13 mouse cellular contexts compared by ENCODE assay signal in genomic region chr11:76272440-76272839, GRCm38 (mm10). TPM values are rescaled to one million over a fixed set of nuclear protein-coding genes. Genes with fewer than 3 reads are reported as not detected.
DNase-seq lines count a peak whose midpoint lies in the region; ATAC-seq and TF ChIP-seq lines count a peak whose summit lies in the region.
"Had no signal": no experiment of that assay in that cellular context is flagged by ENCODE, and none has a peak within 500 bp of the region (broad histone marks: within the 10 kb centered on the region; RNA-seq: fewer than 3 reads in every experiment).

No protein-coding gene starts in this region.

- H3K36me3 ChIP-seq in heart, postnatal 0 days (replicated peaks; ENCODE audit: control insufficient read depth, insufficient read depth, low read length), result peaks cover 3% of the 10 kb centered on the region; the same call in 1 of the 2 replicates
- H3K36me3 ChIP-seq in lung, postnatal 0 days (ENCODE audit: insufficient read depth, low read length), result no peaks in the 10 kb centered on the region

- no peak for DNase-seq in heart, postnatal 0 days (ENCODE audit: low spot score)
- DNase-seq in heart, postnatal 25 days (ENCODE audit: low spot score), result no peak
- peak; percentile 36 for DNase-seq in lung, postnatal 0 days (ENCODE audit: low spot score)
- DNase-seq in lung, postnatal 25 days (ENCODE audit: low spot score), result no peak
- no peak for DNase-seq in brain, embryonic 14.5 days (ENCODE audit: low read depth)
- peak; percentile 41 for DNase-seq in lung, postnatal 36 days
- no peak for DNase-seq in frontal cortex, postnatal 25 days (ENCODE audit: low spot score in 2 of 2)
- DNase-seq in Muller cell, postnatal 12 days (ENCODE audit: inconsistent ontology term), result no peak
- DNase-seq: heart, adult 11 months; right cerebral cortex, postnatal 14 days had no signal

- WGBS in heart, postnatal 0 days, result 69% methylated on average over 4 of the region's 4 CpGs
- 70% methylated on average over 4 of the region's 4 CpGs for WGBS in lung, postnatal 0 days

- TF ChIP-seq POLR2A in brain, embryonic 14.5 days (IDR thresholded peaks at IDR 0.05; ENCODE audit: borderline replicate concordance, extremely low read depth, insufficient read depth, insufficient read length, poor library complexity, severe bottlenecking), result no peak

- H3K27me3 ChIP-seq in heart, postnatal 0 days (ENCODE audit: control insufficient read depth, insufficient read depth, low read length), result no peaks in the 10 kb centered on the region
- no peaks in the 10 kb centered on the region for H3K27me3 ChIP-seq in lung, postnatal 0 days (replicated peaks; ENCODE audit: insufficient read depth, low read length)

- H3K4me2 ChIP-seq in heart, postnatal 0 days (ENCODE audit: low read depth, low read length), result no peak overlapping the region
- H3K4me2 ChIP-seq in lung, postnatal 0 days (replicated peaks; ENCODE audit: low read depth, low read length), result no peak overlapping the region

- ATAC-seq in heart, postnatal 0 days (ENCODE audit: insufficient read depth, low read depth), result no peak
- no peak for ATAC-seq in lung, postnatal 0 days

- no peak for TF ChIP-seq EP300 in heart, postnatal 0 days (IDR thresholded peaks at IDR 0.05; ENCODE audit: low read depth)
- no peak for TF ChIP-seq EP300 in lung, postnatal 0 days (IDR thresholded peaks at IDR 0.05)

- H3K27ac ChIP-seq in heart, postnatal 0 days (ENCODE audit: low read depth), result no peak overlapping the region
- no peak overlapping the region for H3K27ac ChIP-seq in lung, postnatal 0 days (ENCODE audit: low read length)
- H3K27ac ChIP-seq: limb, embryonic 10.5 days had no signal

- H3K9ac ChIP-seq in heart, postnatal 0 days (replicated peaks; ENCODE audit: low read depth, low read length), result no peak overlapping the region
- H3K9ac ChIP-seq in lung, postnatal 0 days (replicated peaks; ENCODE audit: low read depth), result no peak overlapping the region

- no peaks in the 10 kb centered on the region for H3K9me3 ChIP-seq in heart, postnatal 0 days (replicated peaks; ENCODE audit: control insufficient read depth, low read length)
- H3K9me3 ChIP-seq in lung, postnatal 0 days (ENCODE audit: low read length), result no peaks in the 10 kb centered on the region
- H3K9me3 ChIP-seq: limb, embryonic 10.5 days had no signal

- peak; percentile 54 for TF ChIP-seq CTCF in heart, postnatal 0 days (IDR thresholded peaks at IDR 0.05; ENCODE audit: low read depth)
- peak; percentile 61 for TF ChIP-seq CTCF in lung, postnatal 0 days (IDR thresholded peaks at IDR 0.05)
- peak; percentile 41; the same call in 1 of the 2 replicates for TF ChIP-seq CTCF in brain, embryonic 14.5 days (IDR thresholded peaks at IDR 0.05; ENCODE audit: borderline replicate concordance, extremely low read depth, insufficient read depth, insufficient read length)

- H3K4me3 ChIP-seq in heart, postnatal 0 days (ENCODE audit: low read depth, low read length), result no peak overlapping the region
- H3K4me3 ChIP-seq in lung, postnatal 0 days (ENCODE audit: low read depth, low read length), result no peak overlapping the region
- H3K4me3 ChIP-seq: limb, embryonic 10.5 days had no signal

- no peaks in the 10 kb centered on the region for H3K4me1 ChIP-seq in heart, postnatal 0 days (ENCODE audit: control insufficient read depth, insufficient read depth)
- no peaks in the 10 kb centered on the region for H3K4me1 ChIP-seq in lung, postnatal 0 days (ENCODE audit: insufficient read depth, low read depth, low read length)

- intact Hi-C loops in heart, postnatal 25 days (cut with DNase I), result no loop called here

RNA-seq across cellular contexts. Expression of gene Glod4, which starts 28.9 kb away (rescaled TPM):
- total RNA-seq in heart, postnatal 0 days (2014; rRNA removed; ENCODE audit: low replicate concordance), result 30.6 and 44.8 TPM in 2 replicates
- 102 and 104 TPM in 2 replicates for polyA plus RNA-seq in heart, postnatal 0 days (2015; fragmentation: Nextera tagmentation; extraction: Ambion mirVana)
- total RNA-seq in heart, postnatal 25 days (2021), result 10 to 100 TPM; 34.8 to 41.1 TPM
- polyA plus RNA-seq in lung, postnatal 0 days (2015; fragmentation: Nextera tagmentation; extraction: Ambion mirVana), result 85.9 and 99.6 TPM in 2 replicates
- polyA plus RNA-seq in brain, embryonic 14.5 days (2012; rRNA removed), result 31.5 and 41.0 TPM in 2 replicates

RNA-seq across cellular contexts. Expression of gene Mrm3, which starts 28.9 kb away (rescaled TPM):
- 21.3 and 39.5 TPM in 2 replicates for total RNA-seq in heart, postnatal 0 days (2014; rRNA removed; ENCODE audit: low replicate concordance)
- polyA plus RNA-seq in heart, postnatal 0 days (2015; fragmentation: Nextera tagmentation; extraction: Ambion mirVana), result 27.6 and 31.8 TPM in 2 replicates
- total RNA-seq in heart, postnatal 25 days (2021), result 10 to 100 TPM; 23.1 to 25.0 TPM
- polyA plus RNA-seq in lung, postnatal 0 days (2015; fragmentation: Nextera tagmentation; extraction: Ambion mirVana), result 7.7 and 8.0 TPM in 2 replicates
- polyA plus RNA-seq in brain, embryonic 14.5 days (2012; rRNA removed), result 11.6 and 12.9 TPM in 2 replicates

RNA-seq across cellular contexts. Expression of gene Gemin4, which starts 55.0 kb away (rescaled TPM):
- total RNA-seq in heart, postnatal 0 days (2014; rRNA removed; ENCODE audit: low replicate concordance), result 5.3 and 10.2 TPM in 2 replicates
- polyA plus RNA-seq in heart, postnatal 0 days (2015; fragmentation: Nextera tagmentation; extraction: Ambion mirVana), result 9.5 and 9.9 TPM in 2 replicates
- 1 to 10 TPM; 1.4 to 3.2 TPM for total RNA-seq in heart, postnatal 25 days (2021)
- polyA plus RNA-seq in lung, postnatal 0 days (2015; fragmentation: Nextera tagmentation; extraction: Ambion mirVana), result 8.8 and 13.8 TPM in 2 replicates
- 12.0 and 12.5 TPM in 2 replicates for polyA plus RNA-seq in brain, embryonic 14.5 days (2012; rRNA removed)

RNA-seq across cellular contexts. Expression of gene Dbil5, which starts 55.0 kb away (rescaled TPM):
- total RNA-seq in heart, postnatal 0 days (2014; rRNA removed; ENCODE audit: low replicate concordance), result not detected in 2 replicates
- polyA plus RNA-seq in heart, postnatal 0 days (2015; fragmentation: Nextera tagmentation; extraction: Ambion mirVana), result 1.2 and 1.6 TPM in 2 replicates
- not detected for total RNA-seq in heart, postnatal 25 days (2021)
- polyA plus RNA-seq in lung, postnatal 0 days (2015; fragmentation: Nextera tagmentation; extraction: Ambion mirVana), result 0.77 and 0.87 TPM in 2 replicates
- polyA plus RNA-seq in brain, embryonic 14.5 days (2012; rRNA removed), result 0.24 and 0.75 TPM in 2 replicates
- total RNA-seq: common myeloid progenitor, adult 5-6 weeks; megakaryocyte, adult 5-6 weeks had no signal

Comparison
In these comparisons a context has a peak if more than half of its experiments do, and no peak if none do; other contexts are left out.
1. DNase-seq: peak in lung, postnatal 0 days (single experiment) and lung, postnatal 36 days (single experiment); none in heart, postnatal 0 days (single experiment), heart, postnatal 25 days (single experiment), lung, postnatal 25 days (single experiment), brain, embryonic 14.5 days (single experiment), frontal cortex, postnatal 25 days (0 of 2) and Muller cell, postnatal 12 days (single experiment).
2. Peak in every context shown above with its lines, with median percentiles within 50 percentile points of each other: CTCF ChIP-seq.